Mouse (Mus musculus): ENCODE results near the gene Vmn1r195.
"Not testable (repeated sequence)": the region's sequence is repeated elsewhere in the genome, so short reads cannot be mapped to it uniquely, and the experiment has no call there.

The Vmn1r195 gene

GRCm38 (mm10) chr13:22270222-22270621 lies at the start of gene Vmn1r195:
Vmn1r195 (plus strand) TSS chr13:22270522.
- not testable (repeated sequence) for DNase-seq (ENCODE audit: low read depth, low spot score)

- not testable (repeated sequence) for DNase-seq (ENCODE audit: low read depth, low spot score)
Measured at GRCm38 (mm10) chr13:22223060-22223459, 47.3 kb upstream of the Vmn1r195 start, which contains the start of gene Vmn1r193. Vmn1r193 (minus strand) TSS chr13:22223160.

DNA sequence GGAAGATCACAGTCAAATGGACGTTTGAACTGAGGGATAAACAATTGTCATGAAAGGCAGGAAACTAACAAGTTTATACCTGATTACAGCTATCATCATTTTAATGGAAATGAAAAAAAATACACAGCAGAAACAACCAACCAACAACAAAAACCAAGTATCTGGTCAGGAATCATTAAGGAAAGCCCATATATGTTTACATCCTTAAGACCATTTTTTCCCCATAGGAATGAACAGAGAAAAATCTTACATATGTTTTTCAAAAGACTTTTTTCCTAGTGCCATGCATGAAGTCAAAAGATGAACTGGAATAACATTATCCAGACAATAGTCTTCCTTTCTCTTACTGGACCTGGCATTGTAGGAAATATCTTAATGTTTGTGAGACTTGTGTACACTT lies 26.4 kb upstream of the Vmn1r195 start, which contains the start of gene Vmn1r194:
Gene Vmn1r194, plus strand, starts transcription at position 301 of the 400 bp plus-strand sequence.
- DNase-seq (ENCODE audit: low read depth, low spot score) = no peak

DNA sequence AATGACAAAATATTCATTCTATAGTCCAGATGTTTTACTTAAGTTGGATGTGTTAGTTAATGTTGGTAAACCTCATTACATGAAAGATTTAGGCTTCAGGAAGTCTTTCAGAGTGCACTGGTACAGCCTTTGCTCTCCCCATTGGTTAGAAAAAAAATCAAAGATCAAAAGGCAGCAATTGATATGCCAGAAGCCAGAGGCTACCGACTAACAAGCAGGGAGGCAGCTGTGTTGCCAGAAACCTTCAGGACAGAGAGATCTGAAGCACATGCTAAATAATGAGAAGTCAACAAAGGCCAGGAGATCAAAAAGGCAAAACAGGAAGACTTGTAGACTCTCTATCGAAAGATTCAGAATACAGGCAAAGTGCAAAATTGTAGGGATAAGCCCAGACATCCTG lies 1.4 kb downstream of the Vmn1r195 start:
- no peak for DNase-seq (ENCODE audit: low read depth, low spot score)

DNA sequence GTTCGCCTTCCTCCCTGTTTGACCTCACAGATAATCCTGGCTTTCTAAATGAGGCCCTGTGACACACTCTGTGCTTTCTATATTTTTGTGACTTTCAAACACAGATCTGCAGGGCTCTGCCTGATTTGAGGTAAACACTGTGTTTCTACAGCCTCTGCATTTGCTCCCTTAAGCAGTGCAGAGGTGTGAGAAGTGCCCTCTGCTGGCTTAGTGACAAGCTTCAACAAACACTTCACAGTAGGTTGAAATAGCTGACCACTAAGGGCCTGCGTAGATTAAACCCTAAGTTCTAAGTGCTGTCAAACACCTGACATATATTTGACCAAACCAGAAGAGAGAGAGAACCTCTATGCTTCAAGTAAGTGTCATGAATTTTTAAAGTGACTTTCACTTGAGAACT lies 14.3 kb downstream of the Vmn1r195 start:
- DNase-seq (ENCODE audit: low read depth, low spot score) = no peak

- DNase-seq (ENCODE audit: low read depth, low spot score) = no peak
Measured at GRCm38 (mm10) chr13:22289620-22290019, 19.3 kb downstream of the Vmn1r195 start, which contains the start of gene Vmn1r196. Vmn1r196 (plus strand) TSS chr13:22289920.

- not testable (repeated sequence) for DNase-seq (ENCODE audit: low read depth, low spot score)
Measured at GRCm38 (mm10) chr13:22308075-22308474, 37.8 kb downstream of the Vmn1r195 start.

- DNase-seq (ENCODE audit: low read depth, low spot score) = no peak
Measured at GRCm38 (mm10) chr13:22315361-22315760, 45.0 kb downstream of the Vmn1r195 start.

DNA sequence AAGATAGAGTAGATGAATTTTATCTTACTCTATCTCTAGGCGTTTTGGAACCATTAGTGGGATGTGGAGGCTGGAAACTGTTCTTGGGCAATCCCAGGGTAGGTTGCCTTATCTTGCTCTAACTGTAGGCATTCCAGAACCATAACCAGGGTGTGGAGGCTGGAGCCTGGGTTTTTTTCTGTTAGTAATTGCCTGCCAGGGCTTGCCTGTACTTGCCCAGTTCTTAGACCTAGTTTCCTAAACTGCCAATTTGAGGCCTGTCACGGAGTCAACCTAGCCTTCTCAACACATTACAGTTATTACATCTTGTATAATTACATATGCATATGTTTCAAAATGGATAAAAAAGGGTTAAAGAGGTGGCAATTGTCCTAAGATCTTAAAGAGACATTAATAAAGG lies 47.0 kb downstream of the Vmn1r195 start:
- DNase-seq (ENCODE audit: low read depth, low spot score) = no peak

GRCm38 (mm10) chr13:22320091-22320490 lies 49.8 kb downstream of the Vmn1r195 start:
- DNase-seq (ENCODE audit: low read depth, low spot score) = no peak

DNA sequence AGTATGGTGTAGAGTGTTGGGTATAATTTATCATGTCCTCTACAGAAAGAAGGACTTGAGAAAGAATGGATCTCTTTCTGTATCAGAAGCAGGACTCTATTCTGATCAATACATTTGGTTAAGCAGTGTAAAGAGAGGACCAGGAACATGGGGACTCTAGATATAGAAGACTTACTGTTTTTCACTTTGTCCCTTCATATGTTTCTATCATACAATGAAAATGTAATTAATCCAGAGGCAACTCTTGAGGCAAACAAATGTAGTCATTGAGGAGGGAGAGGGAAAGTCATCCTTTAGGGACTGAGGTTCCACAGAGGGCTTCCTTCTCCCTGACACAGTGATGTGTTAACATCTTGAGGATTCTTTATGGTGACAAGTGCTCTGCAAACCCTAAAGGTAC lies 54.0 kb downstream of the Vmn1r195 start, which contains the start of gene Vmn1r197:
Gene Vmn1r197, plus strand, starts transcription at position 301 of the 400 bp plus-strand sequence.
- DNase-seq (ENCODE audit: low read depth, low spot score) = no peak
